Mouse (Mus musculus) stomach, embryonic 15.5 days (tissue): ENCODE data around the gene Klhdc9. TPM values are rescaled to one million over a fixed set of nuclear protein-coding genes. Genes with fewer than 3 reads are reported as not detected.
"Not testable (repeated sequence)": the region's sequence is repeated elsewhere in the genome, so short reads cannot be mapped to it uniquely, and the experiment has no call there.

ENCODE experiments used
- ATAC-seq: fragments of 200-750 bp; cut with Nextera tagmentation; 2 replicates; pipeline ENCODE4 v1.8.0; 2017; ENCODE audit warnings: low read depth, moderate number of reproducible peaks, moderate TSS enrichment; ENCODE audit not compliant: insufficient read depth, low FRiP score
- H3K27ac ChIP-seq: fragments of 300-500 bp; sonication (generic); 2 replicates; pipeline ENCODE4 v1.5.1; 2015; ENCODE audit warnings: mild to moderate bottlenecking, inconsistent platforms
- H3K27me3 ChIP-seq: fragments of 300-500 bp; sonication (generic); replicated peaks from 2 replicates; pipeline ENCODE4 v1.6.1; 2015; ENCODE audit warnings: inconsistent platforms
- H3K36me3 ChIP-seq: fragments of 300-500 bp; sonication (generic); 2 replicates; pipeline ENCODE4 v1.6.1; 2015; ENCODE audit warnings: inconsistent platforms
- H3K4me1 ChIP-seq: fragments of 300-500 bp; sonication (generic); 2 replicates; pipeline ENCODE4 v1.6.1; 2015; ENCODE audit warnings: inconsistent platforms
- H3K4me2 ChIP-seq: fragments of 300-500 bp; sonication (generic); 2 replicates; pipeline ENCODE4 v1.6.1; 2015; ENCODE audit warnings: mild to moderate bottlenecking, inconsistent platforms
- H3K4me3 ChIP-seq: fragments of 300-500 bp; sonication (generic); replicated peaks from 2 replicates; pipeline ENCODE4 v1.5.1; 2015; ENCODE audit warnings: inconsistent platforms
- H3K9ac ChIP-seq: fragments of 300-500 bp; sonication (generic); 2 replicates; pipeline ENCODE4 v1.6.1; 2015; ENCODE audit warnings: inconsistent platforms
- H3K9me3 ChIP-seq: fragments of 300-500 bp; sonication (generic); 2 replicates; pipeline ENCODE4 v1.6.1; 2016; ENCODE audit warnings: inconsistent platforms
- WGBS: fragments of 180-500 bp; shearing (Covaris S2); methylation state at CpG from one replicate; pipeline ENCODE4 v1.1.7; 2015; 5-methylcytosine and 5-hydroxymethylcytosine counted together
- polyA plus RNA-seq: library from polyadenylated mRNA; unstranded; fragments of >200 nt; fragmentation: Nextera tagmentation; extraction: Ambion mirVana; gene quantifications from 2 replicates; pipeline ENCODE4 v1.2.1, GENCODE M21; 2015

The Klhdc9 gene
- polyA plus RNA-seq, 1 experiment from 2014 or later, result 1.0 TPM

DNA sequence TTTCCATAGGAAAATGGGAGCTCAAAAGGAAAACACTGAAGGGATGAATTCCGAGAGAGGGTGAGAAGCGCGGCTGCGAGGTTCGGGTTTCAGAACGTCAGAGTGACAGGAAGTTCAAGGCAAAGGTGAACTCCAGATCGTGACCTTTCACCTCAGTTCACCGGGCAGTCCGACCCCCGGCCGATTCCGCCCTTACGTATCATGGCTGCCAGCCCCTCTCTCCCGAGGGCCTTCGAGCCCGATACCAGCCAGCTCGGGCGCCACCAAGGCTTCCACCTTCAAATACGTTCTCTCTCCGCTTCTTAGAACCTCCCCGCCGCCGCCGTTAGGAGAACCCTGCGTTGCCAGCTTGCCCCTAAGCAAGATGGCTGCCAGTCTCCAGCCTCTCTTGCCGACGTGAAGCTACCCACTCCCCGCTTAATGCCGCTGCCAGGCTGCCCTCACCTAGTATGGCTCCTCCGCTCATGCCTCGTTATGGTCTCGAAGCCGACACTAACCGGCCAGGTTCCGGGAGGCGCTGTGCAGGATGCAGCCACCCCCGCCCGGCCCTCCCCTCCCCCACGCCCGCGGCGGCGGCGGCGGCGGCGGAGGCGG lies 31.7 kb downstream of the Klhdc9 start, which contains the start of gene Dedd:
Gene Dedd (plus strand): TSS at position 307 of the 594 bp plus-strand sequence.
- H3K9ac ChIP-seq, result peak within 1 kb of the TSS; percentile 88
- H3K4me3 ChIP-seq, result peak within 1 kb of the TSS; percentile 86
- H3K27ac ChIP-seq, result peak within 1 kb of the TSS; percentile 99
- H3K9me3 ChIP-seq, result no peaks in the 10 kb centered on the region
- under 1% methylated on average over 48 of the region's 48 CpGs for WGBS
- H3K4me2 ChIP-seq, result peak within 1 kb of the TSS; percentile 78
- no peaks in the 10 kb centered on the region for H3K27me3 ChIP-seq
- H3K36me3 ChIP-seq, result no peaks in the 10 kb centered on the region
- peaks cover 15% of the 10 kb centered on the region for H3K4me1 ChIP-seq
- ATAC-seq, result peak; percentile 92

DNA sequence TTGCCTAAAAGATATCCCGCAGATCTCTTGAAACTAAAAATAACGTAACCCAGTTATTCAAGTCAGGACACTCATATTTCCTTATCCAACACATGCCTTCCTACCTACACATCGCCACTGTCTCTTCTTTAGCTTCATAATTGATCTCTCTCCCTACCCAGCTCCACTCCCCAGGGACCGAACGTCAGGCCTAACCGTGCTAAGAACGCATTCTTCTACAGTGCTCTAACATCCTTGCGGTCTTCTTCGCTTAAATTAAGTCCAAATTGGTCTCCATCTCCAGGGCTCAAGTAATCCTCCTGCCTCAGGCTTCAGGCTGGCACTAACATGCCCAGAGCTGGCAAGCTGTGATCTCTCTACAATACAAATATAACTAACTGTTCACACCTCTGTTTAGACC lies 32.4 kb downstream of the Klhdc9 start:
- Histone ChIP-seq H3K4me1 (peaks cover 15% of the 10 kb centered on the region), H3K9ac (peak overlapping the region; percentile 88; the same call in 1 of the 2 replicates), H3K4me3 (peak overlapping the region; percentile 86), H3K27ac (peak overlapping the region; percentile 99), H3K4me2 (peak overlapping the region; percentile 78), H3K9me3 (no peaks in the 10 kb centered on the region), H3K36me3 (no peaks in the 10 kb centered on the region), H3K27me3 (no peaks in the 10 kb centered on the region)
- 19% methylated on average over 9 of the region's 9 CpGs for WGBS
- ATAC-seq, result no peak

GRCm38 (mm10) chr1:171326588-171326987 lies 34.0 kb downstream of the Klhdc9 start:
- H3K9ac ChIP-seq, H3K4me2 ChIP-seq, H3K4me3 ChIP-seq, H3K36me3 ChIP-seq, ATAC-seq, H3K9me3 ChIP-seq, H3K27ac ChIP-seq, H3K27me3 ChIP-seq: not testable (repeated sequence)
- 87% methylated on average over 4 of the region's 4 CpGs for WGBS
- peaks cover 15% of the 10 kb centered on the region for H3K4me1 ChIP-seq

GRCm38 (mm10) chr1:171325571-171325970 lies 35.0 kb downstream of the Klhdc9 start:
- H3K27me3 ChIP-seq, result no peaks in the 10 kb centered on the region
- H3K9me3 ChIP-seq, result no peaks in the 10 kb centered on the region
- no peak overlapping the region for H3K9ac ChIP-seq
- WGBS, result 84% methylated on average over 2 of the region's 2 CpGs
- peaks cover 9% of the 10 kb centered on the region for H3K4me1 ChIP-seq
- H3K4me2 ChIP-seq, result no peak overlapping the region
- no peaks in the 10 kb centered on the region for H3K36me3 ChIP-seq
- H3K27ac ChIP-seq, result no peak overlapping the region
- ATAC-seq, result no peak
- no peak overlapping the region for H3K4me3 ChIP-seq

DNA sequence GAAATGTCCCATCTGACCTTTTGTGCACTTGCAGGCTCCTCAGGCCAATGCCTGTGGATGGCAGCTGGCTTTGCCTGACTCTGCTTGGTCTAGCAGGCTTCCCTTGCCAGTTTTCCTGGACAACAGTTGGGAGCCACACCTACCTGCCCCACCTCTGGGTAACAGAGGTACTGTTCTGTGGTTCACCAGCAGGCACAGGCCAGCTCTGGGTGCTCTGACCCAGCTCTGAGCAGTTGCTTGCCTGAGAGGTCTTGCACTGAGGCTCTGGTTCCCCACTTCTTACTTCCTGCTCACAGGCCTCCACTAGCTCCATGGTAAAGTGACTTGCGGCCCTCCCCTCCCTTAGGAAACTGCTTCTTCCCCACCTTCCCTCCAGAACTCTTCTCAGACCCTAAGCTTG lies 38.6 kb downstream of the Klhdc9 start:
- Histone ChIP-seq H3K27ac (no peak overlapping the region), H3K9ac (no peak overlapping the region), H3K4me2 (no peak overlapping the region), H3K4me1 (no peaks in the 10 kb centered on the region), H3K9me3 (no peaks in the 10 kb centered on the region), H3K4me3 (no peak overlapping the region), H3K36me3 (no peaks in the 10 kb centered on the region), H3K27me3 (no peaks in the 10 kb centered on the region)
- 74% methylated on average over 1 of the region's 1 CpGs for WGBS
- ATAC-seq, result peak; percentile 75; the same call in 1 of the 2 replicates

- Histone ChIP-seq H3K27me3 (no peaks in the 10 kb centered on the region), H3K4me3 (no peak overlapping the region), H3K4me1 (no peaks in the 10 kb centered on the region), H3K27ac (no peak overlapping the region), H3K9ac (no peak overlapping the region), H3K9me3 (no peaks in the 10 kb centered on the region), H3K4me2 (no peak overlapping the region), H3K36me3 (no peaks in the 10 kb centered on the region)
- ATAC-seq, result no peak
Measured at GRCm38 (mm10) chr1:171321415-171321814, 39.2 kb downstream of the Klhdc9 start.

DNA sequence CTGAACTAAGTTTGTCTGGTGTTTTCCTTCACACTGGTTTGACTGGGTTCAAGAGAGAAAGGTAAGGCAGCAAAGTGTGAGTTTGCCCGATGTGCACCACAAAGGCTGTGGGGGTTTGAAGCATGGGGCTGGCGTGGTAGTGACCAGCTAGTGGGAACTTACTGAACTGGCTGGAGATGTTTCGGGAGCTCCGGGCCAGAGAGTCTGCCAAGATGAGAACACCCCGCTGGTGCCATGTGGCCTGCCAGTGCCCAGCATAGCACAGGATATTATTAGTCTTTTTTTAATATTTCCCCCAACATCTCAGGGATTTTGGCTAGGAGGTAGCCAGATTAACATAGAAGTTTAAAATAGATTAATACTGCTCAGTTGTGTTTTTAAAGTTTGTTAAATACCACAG lies 40.4 kb downstream of the Klhdc9 start:
- peak overlapping the region; percentile 19; the same call in 1 of the 2 replicates for H3K4me2 ChIP-seq
- no peak overlapping the region for H3K9ac ChIP-seq
- H3K4me1 ChIP-seq, result no peaks in the 10 kb centered on the region
- no peak for ATAC-seq
- WGBS, result 36% methylated on average over 5 of the region's 5 CpGs
- no peaks in the 10 kb centered on the region for H3K36me3 ChIP-seq
- no peak overlapping the region for H3K27ac ChIP-seq
- H3K9me3 ChIP-seq, result no peaks in the 10 kb centered on the region
- H3K27me3 ChIP-seq, result no peaks in the 10 kb centered on the region
- peak overlapping the region; percentile 5; the same call in 1 of the 2 replicates for H3K4me3 ChIP-seq

- H3K27me3 ChIP-seq, result no peaks in the 10 kb centered on the region
- H3K27ac ChIP-seq, result no peak overlapping the region
- no peaks in the 10 kb centered on the region for H3K9me3 ChIP-seq
- H3K4me1 ChIP-seq, result no peaks in the 10 kb centered on the region
- no peaks in the 10 kb centered on the region for H3K36me3 ChIP-seq
- WGBS, result 24% methylated on average over 7 of the region's 7 CpGs
- peak overlapping the region; percentile 5; the same call in 1 of the 2 replicates for H3K4me3 ChIP-seq
- H3K4me2 ChIP-seq, result peak overlapping the region; percentile 19; the same call in 1 of the 2 replicates
- H3K9ac ChIP-seq, result no peak overlapping the region
- ATAC-seq, result no peak
Measured at GRCm38 (mm10) chr1:171319748-171320147, 40.9 kb downstream of the Klhdc9 start.

DNA sequence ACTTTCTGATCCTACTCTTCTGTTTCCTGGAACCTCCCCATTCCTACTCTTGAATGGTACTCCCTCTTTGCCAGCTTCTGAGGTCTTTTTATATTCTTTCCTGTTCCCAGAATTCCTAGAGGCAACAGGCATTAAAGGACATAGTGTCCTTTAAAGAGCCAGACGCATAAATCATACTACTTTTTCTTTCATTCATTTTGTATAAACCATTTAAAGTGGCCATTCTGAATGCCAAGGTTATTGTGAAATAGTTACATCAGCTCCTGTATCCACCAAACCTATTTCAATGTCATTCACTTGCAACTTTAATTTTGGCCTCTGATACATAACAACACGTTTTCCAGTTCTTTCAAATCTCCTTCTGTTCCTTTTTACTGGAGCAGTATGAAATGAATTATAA lies 51.3 kb downstream of the Klhdc9 start:
- Histone ChIP-seq H3K9ac (no peak overlapping the region), H3K4me2 (no peak overlapping the region), H3K4me3 (no peak overlapping the region), H3K4me1 (no peaks in the 10 kb centered on the region), H3K9me3 (no peaks in the 10 kb centered on the region), H3K27me3 (no peaks in the 10 kb centered on the region), H3K27ac (no peak overlapping the region), H3K36me3 (no peaks in the 10 kb centered on the region)
- 68% methylated on average over 2 of the region's 2 CpGs for WGBS
- no peak for ATAC-seq

Other genes starting within 250 kb of the Klhdc9 start
- gene Cfap126, start 246.9 kb downstream of the Klhdc9 start, polyA plus RNA-seq, result 1.6 and 2.9 TPM in 2 replicates
- gene Sdhc, start 210.2 kb downstream of the Klhdc9 start, polyA plus RNA-seq, result 258 and 282 TPM in 2 replicates
- gene Mpz, start 210.1 kb downstream of the Klhdc9 start, polyA plus RNA-seq, result 1.8 and 2.2 TPM in 2 replicates
- gene Pcp4l1, start 164.5 kb downstream of the Klhdc9 start, polyA plus RNA-seq, result 29.8 and 32.8 TPM in 2 replicates
- 1.6 and 2.0 TPM in 2 replicates for gene Nr1i3, start 146.8 kb downstream of the Klhdc9 start, polyA plus RNA-seq
- gene Tomm40l, start 138.3 kb downstream of the Klhdc9 start, polyA plus RNA-seq, result 22.4 and 29.0 TPM in 2 replicates
- 158 and 523 TPM in 2 replicates for gene Apoa2, start 135.7 kb downstream of the Klhdc9 start, polyA plus RNA-seq
- gene Fcer1g, start 126.4 kb downstream of the Klhdc9 start, polyA plus RNA-seq, result 72.6 and 82.0 TPM in 2 replicates
- gene Adamts4, start 110.4 kb downstream of the Klhdc9 start, polyA plus RNA-seq, result 8.5 and 8.8 TPM in 2 replicates
- 238 and 270 TPM in 2 replicates for gene Ndufs2, start 109.4 kb downstream of the Klhdc9 start, polyA plus RNA-seq
- gene B4galt3, start 90.5 kb downstream of the Klhdc9 start, polyA plus RNA-seq, result 66.4 and 67.4 TPM in 2 replicates
- 46.5 and 51.8 TPM in 2 replicates for gene Ppox, start 79.6 kb downstream of the Klhdc9 start, polyA plus RNA-seq
- gene Usp21, start 72.8 kb downstream of the Klhdc9 start, polyA plus RNA-seq, result 67.8 and 69.8 TPM in 2 replicates
- 94.9 and 115 TPM in 2 replicates for gene Ufc1, start 65.8 kb downstream of the Klhdc9 start, polyA plus RNA-seq
- gene Dedd, start 31.7 kb downstream of the Klhdc9 start, polyA plus RNA-seq, result 43.1 and 44.7 TPM in 2 replicates
- 42.0 and 46.4 TPM in 2 replicates for gene Nit1, start 15.2 kb downstream of the Klhdc9 start, polyA plus RNA-seq
- gene Pfdn2, start 15.1 kb downstream of the Klhdc9 start, polyA plus RNA-seq, result 97.2 and 99.5 TPM in 2 replicates
- gene Nectin4, start 9.3 kb upstream of the Klhdc9 start, polyA plus RNA-seq, result 19.3 and 26.5 TPM in 2 replicates
- 2.9 and 3.0 TPM in 2 replicates for gene Arhgap30, start 28.2 kb upstream of the Klhdc9 start, polyA plus RNA-seq
- gene Usf1, start 50.5 kb upstream of the Klhdc9 start, polyA plus RNA-seq, result 63.3 and 66.5 TPM in 2 replicates
- 5.3 and 5.9 TPM in 2 replicates for gene Tstd1, start 58.1 kb upstream of the Klhdc9 start, polyA plus RNA-seq
- 108 and 121 TPM in 2 replicates for gene F11r, start 76.7 kb upstream of the Klhdc9 start, polyA plus RNA-seq
- 14.4 and 15.0 TPM in 2 replicates for gene Alyref2, start 142.7 kb upstream of the Klhdc9 start, polyA plus RNA-seq
- gene Itln1, start 174.5 kb upstream of the Klhdc9 start, polyA plus RNA-seq, result 0.23 TPM in 1 of 2 replicates, not detected in the other
- 0.50 and 1.1 TPM in 2 replicates for gene Cd244a, start 198.4 kb upstream of the Klhdc9 start, polyA plus RNA-seq
- gene Ly9, start 246.6 kb upstream of the Klhdc9 start, polyA plus RNA-seq, result 0.71 and 0.76 TPM in 2 replicates